In genomic region chr2:22796487-22796886, GRCm38 (mm10) we compare ENCODE assay signal across 27 mouse cellular contexts. TPM values are rescaled to one million over a fixed set of nuclear protein-coding genes. Genes with fewer than 3 reads are reported as not detected.
A peak's percentile ranks its signal among the peaks of the same experiment; 100 is the strongest.
DNase-seq lines count a peak whose midpoint lies in the region; ATAC-seq and TF ChIP-seq lines count a peak whose summit lies in the region.
"Had no signal": no experiment of that assay in that cellular context is flagged by ENCODE, and none has a peak within 500 bp of the region (broad histone marks: within the 10 kb centered on the region; RNA-seq: fewer than 3 reads in every experiment).

No protein-coding gene starts in this region.

- peak; percentile 68 for ATAC-seq in CD4-positive, CD25-positive, alpha-beta regulatory T cell, adult 4 months
- peak; percentile 58 for ATAC-seq in common myeloid progenitor, adult 5-6 weeks (replicated peaks; ENCODE audit: low read depth, poor library complexity, severe bottlenecking)
- ATAC-seq in midbrain, postnatal 0 days (ENCODE audit: low FRiP score), result no peak
- ATAC-seq: forebrain, embryonic 13.5 days; forebrain, embryonic 16.5 days; intestine, embryonic 16.5 days had no signal

- H3K27me3 ChIP-seq in midbrain, postnatal 0 days (ENCODE audit: insufficient read depth, low read length), result no peaks in the 10 kb centered on the region
- H3K27me3 ChIP-seq: embryonic facial prominence, embryonic 13.5 days; forebrain, embryonic 13.5 days; heart, embryonic 13.5 days; hindbrain, embryonic 15.5 days had no signal

- H3K9me3 ChIP-seq in midbrain, postnatal 0 days (ENCODE audit: low read length), result no peaks in the 10 kb centered on the region
- H3K9me3 ChIP-seq: embryonic facial prominence, embryonic 13.5 days; forebrain, embryonic 13.5 days; hindbrain, embryonic 15.5 days had no signal

- no peak overlapping the region for H3K9ac ChIP-seq in midbrain, postnatal 0 days (replicated peaks; ENCODE audit: low read length, poor library complexity, severe bottlenecking)
- H3K9ac ChIP-seq: embryonic facial prominence, embryonic 13.5 days; forebrain, embryonic 13.5 days; heart, embryonic 13.5 days; hindbrain, embryonic 15.5 days had no signal

- no peak overlapping the region for H3K27ac ChIP-seq in midbrain, postnatal 0 days (ENCODE audit: low read depth, low read length)
- H3K27ac ChIP-seq: embryonic facial prominence, embryonic 10.5 days; embryonic facial prominence, embryonic 13.5 days; forebrain, embryonic 10.5 days; forebrain, embryonic 13.5 days; heart, adult 2 months; heart, embryonic 10.5 days; heart, embryonic 13.5 days; hindbrain, embryonic 15.5 days had no signal

- TF ChIP-seq CTCF in midbrain, postnatal 0 days (IDR thresholded peaks at IDR 0.05), result no peak

- no peaks in the 10 kb centered on the region for H3K36me3 ChIP-seq in midbrain, postnatal 0 days (ENCODE audit: insufficient read depth, low read length)
- H3K36me3 ChIP-seq: embryonic facial prominence, embryonic 10.5 days; embryonic facial prominence, embryonic 13.5 days; forebrain, embryonic 10.5 days; heart, embryonic 13.5 days; hindbrain, embryonic 15.5 days had no signal

- no peak overlapping the region for H3K4me2 ChIP-seq in midbrain, postnatal 0 days (ENCODE audit: low read depth, low read length, poor library complexity, severe bottlenecking)
- H3K4me2 ChIP-seq: embryonic facial prominence, embryonic 13.5 days; forebrain, embryonic 13.5 days; heart, embryonic 13.5 days; hindbrain, embryonic 15.5 days had no signal

- no peak overlapping the region for H3K4me3 ChIP-seq in midbrain, postnatal 0 days (ENCODE audit: low read depth, low read length)
- H3K4me3 ChIP-seq: embryonic facial prominence, embryonic 10.5 days; embryonic facial prominence, embryonic 13.5 days; erythroblast, embryonic 14.5 days; forebrain, embryonic 10.5 days; forebrain, embryonic 13.5 days; heart, adult 2 months; heart, embryonic 10.5 days; heart, embryonic 13.5 days; hindbrain, embryonic 15.5 days had no signal

- H3K4me1 ChIP-seq in midbrain, postnatal 0 days (ENCODE audit: insufficient read depth, low read length), result no peaks in the 10 kb centered on the region
- H3K4me1 ChIP-seq: embryonic facial prominence, embryonic 10.5 days; embryonic facial prominence, embryonic 13.5 days; forebrain, embryonic 10.5 days; forebrain, embryonic 13.5 days; heart, embryonic 10.5 days; heart, embryonic 13.5 days; hindbrain, embryonic 15.5 days had no signal

- DNase-seq in naive thymus-derived CD4-positive, alpha-beta T cell, adult 2 months (ENCODE audit: low read depth), result peak; percentile 73
- no peak for DNase-seq in cerebellum, postnatal 36 days
- no peak for DNase-seq in adrenal gland, postnatal 25 days
- no peak for DNase-seq in midbrain, postnatal 0 days (ENCODE audit: low spot score)
- DNase-seq: adrenal gland, postnatal 10 days; cerebellum, adult 11 months; cerebellum, adult 8-10 months; cerebellum, postnatal 14 days; embryo, embryonic 11 days; gastrocnemius, postnatal 10 days; gastrocnemius, postnatal 36 days; heart, adult 2 months; heart, postnatal 14 days; heart, postnatal 4 days; kidney, adult 18-20 months had no signal

RNA-seq across cellular contexts. Expression of gene Apbb1ip, which starts 22.6 kb away (rescaled TPM):
- 100 to 1,000 TPM in 1 of 2 experiments, 10 to 100 TPM in 1; 91.3 to 105 TPM for polyA plus RNA-seq in CD4-positive, CD25-positive, alpha-beta regulatory T cell, adult 4 months (2017; shearing (Covaris generic))
- total RNA-seq in common myeloid progenitor, adult 5-6 weeks (2017), result 24.3 and 43.8 TPM in 2 replicates
- 1.8 and 2.4 TPM in 2 replicates for total RNA-seq in adrenal gland, postnatal 25 days (2021)
- 1.0 and 1.1 TPM in 2 replicates for total RNA-seq in midbrain, postnatal 0 days (2014; rRNA removed)
- polyA plus RNA-seq in midbrain, postnatal 0 days (2015; fragmentation: Nextera tagmentation; extraction: Ambion mirVana), result 1.4 and 1.7 TPM in 2 replicates
